Mouse (Mus musculus): ENCODE data around the gene Pld4. TPM values are rescaled to one million over a fixed set of nuclear protein-coding genes. Genes with fewer than 3 reads are reported as not detected.

Gene Pld4
- polyA plus RNA-seq, 1 experiment from 2014 or later, result 15.0 TPM

GRCm38 (mm10) chr12:112744891-112745580, 15.4 kb upstream of the Pld4 start:
- Histone ChIP-seq H3K9ac (ENCODE audit: low read length) (no peak overlapping the region), H3K9me3 (ENCODE audit: control insufficient read depth, low read length) (no peaks in the 10 kb centered on the region), H3K4me1 (replicated peaks; ENCODE audit: control insufficient read depth, insufficient read depth, low read length) (peaks cover 5% of the 10 kb centered on the region; the same call in 1 of the 2 replicates), H3K27me3 (ENCODE audit: control insufficient read depth, insufficient read depth, low read depth, low read length) (no peaks in the 10 kb centered on the region), H3K4me2 (ENCODE audit: low read depth, low read length) (no peak overlapping the region), H3K36me3 (ENCODE audit: control insufficient read depth, insufficient read depth, low read length) (no peaks in the 10 kb centered on the region; the same call in none of the 2 replicates), H3K4me3 (ENCODE audit: low read length) (no peak overlapping the region), H3K27ac (ENCODE audit: low read length) (no peak overlapping the region)
- no peak for ATAC-seq (ENCODE audit: low read depth)
- 76% methylated on average over 10 of the region's 10 CpGs for WGBS

DNA sequence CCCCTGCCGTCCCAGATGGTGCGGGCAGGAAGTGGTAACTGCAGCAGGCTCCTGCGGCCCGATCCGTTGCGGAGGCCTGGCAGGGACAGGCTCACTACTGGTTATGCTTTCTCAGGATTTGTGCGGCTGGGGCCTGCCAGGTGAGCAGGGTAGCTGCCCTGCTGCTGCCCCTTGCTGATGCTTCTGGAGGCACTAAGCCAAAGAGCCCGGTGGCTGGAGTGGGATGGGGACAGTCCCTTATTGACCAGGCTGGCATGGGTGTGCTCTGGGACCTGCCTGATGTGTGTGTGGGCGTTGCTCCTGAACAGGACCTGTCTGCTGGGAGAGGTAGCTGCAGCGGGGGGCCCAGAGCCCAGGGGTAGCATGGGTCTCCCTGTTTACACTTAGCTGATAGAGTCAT, 14.7 kb upstream of the Pld4 start:
- H3K4me2 ChIP-seq (ENCODE audit: low read depth, low read length), result no peak overlapping the region
- no peak for ATAC-seq (ENCODE audit: low read depth)
- WGBS, result 81% methylated on average over 10 of the region's 10 CpGs
- H3K4me1 ChIP-seq (replicated peaks; ENCODE audit: control insufficient read depth, insufficient read depth, low read length), result peaks cover 5% of the 10 kb centered on the region; the same call in 1 of the 2 replicates
- H3K9ac ChIP-seq (ENCODE audit: low read length), result no peak overlapping the region
- H3K4me3 ChIP-seq (ENCODE audit: low read length), result no peak overlapping the region
- H3K36me3 ChIP-seq (ENCODE audit: control insufficient read depth, insufficient read depth, low read length), result no peaks in the 10 kb centered on the region; the same call in 1 of the 2 replicates
- no peak overlapping the region for H3K27ac ChIP-seq (ENCODE audit: low read length)
- no peaks in the 10 kb centered on the region for H3K9me3 ChIP-seq (ENCODE audit: control insufficient read depth, low read length)
- H3K27me3 ChIP-seq (ENCODE audit: control insufficient read depth, insufficient read depth, low read depth, low read length), result no peaks in the 10 kb centered on the region

DNA sequence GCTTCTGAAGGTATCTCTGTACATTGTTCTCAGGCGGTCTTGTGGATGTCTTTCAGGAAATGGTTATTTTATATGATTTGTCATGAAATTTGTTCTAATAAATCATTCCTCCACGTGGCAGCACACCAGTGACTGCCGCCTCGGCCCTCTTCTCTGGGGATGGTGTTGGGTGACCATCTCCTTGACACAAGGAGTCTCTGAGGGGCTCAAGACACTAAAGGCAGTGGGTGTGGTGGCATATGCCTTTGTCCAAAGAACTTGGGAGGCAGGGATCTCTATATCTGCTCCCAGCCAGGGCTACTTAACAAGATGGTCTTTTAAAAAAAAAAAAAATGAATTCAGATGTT, 14.0 kb upstream of the Pld4 start:
- no peak overlapping the region for H3K4me2 ChIP-seq (ENCODE audit: low read depth, low read length)
- no peak overlapping the region for H3K9ac ChIP-seq (ENCODE audit: low read length)
- ATAC-seq (ENCODE audit: low read depth), result no peak
- no peaks in the 10 kb centered on the region for H3K36me3 ChIP-seq (ENCODE audit: control insufficient read depth, insufficient read depth, low read length)
- peaks cover 5% of the 10 kb centered on the region; the same call in 1 of the 2 replicates for H3K4me1 ChIP-seq (replicated peaks; ENCODE audit: control insufficient read depth, insufficient read depth, low read length)
- H3K9me3 ChIP-seq (ENCODE audit: control insufficient read depth, low read length), result no peaks in the 10 kb centered on the region
- H3K4me3 ChIP-seq (ENCODE audit: low read length), result no peak overlapping the region
- 73% methylated on average over 4 of the region's 4 CpGs for WGBS
- no peaks in the 10 kb centered on the region for H3K27me3 ChIP-seq (ENCODE audit: control insufficient read depth, insufficient read depth, low read depth, low read length)
- H3K27ac ChIP-seq (ENCODE audit: low read length), result no peak overlapping the region

GRCm38 (mm10) chr12:112746808-112747605, 13.4 kb upstream of the Pld4 start:
- Histone ChIP-seq H3K4me1 (replicated peaks; ENCODE audit: control insufficient read depth, insufficient read depth, low read length) (peaks cover 5% of the 10 kb centered on the region; the same call in 1 of the 2 replicates), H3K4me3 (ENCODE audit: low read length) (no peak overlapping the region), H3K9ac (ENCODE audit: low read length) (peak overlapping the region; percentile 0; the same call in 1 of the 2 replicates), H3K27ac (ENCODE audit: low read length) (0 out of 2 replicates have a peak overlapping the region, but pooled peaks have one; percentile 15), H3K4me2 (ENCODE audit: low read depth, low read length) (no peak overlapping the region), H3K9me3 (ENCODE audit: control insufficient read depth, low read length) (no peaks in the 10 kb centered on the region), H3K36me3 (ENCODE audit: control insufficient read depth, insufficient read depth, low read length) (no peaks in the 10 kb centered on the region), H3K27me3 (ENCODE audit: control insufficient read depth, insufficient read depth, low read depth, low read length) (no peaks in the 10 kb centered on the region)
- ATAC-seq (ENCODE audit: low read depth), result peak; percentile 47
- WGBS, result 23% methylated on average over 10 of the region's 10 CpGs

DNA sequence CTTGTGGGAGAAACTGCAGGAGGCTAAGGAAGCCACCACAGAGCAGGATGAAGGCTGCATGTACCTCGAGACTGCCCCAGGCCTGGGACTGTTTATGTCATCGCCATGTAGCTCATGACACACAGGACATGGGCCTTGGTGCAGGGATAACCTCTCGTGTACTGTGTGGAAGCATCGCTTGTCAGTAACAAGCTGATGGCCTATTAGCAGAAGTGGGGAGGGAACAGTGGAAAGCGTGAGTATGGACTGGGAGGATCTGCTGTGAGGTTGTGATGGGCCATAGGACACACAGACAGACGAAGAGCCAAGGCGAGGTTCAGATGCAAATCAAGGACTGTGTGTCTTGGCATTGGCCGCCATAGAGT, 12.9 kb upstream of the Pld4 start:
- H3K36me3 ChIP-seq (ENCODE audit: control insufficient read depth, insufficient read depth, low read length), result no peaks in the 10 kb centered on the region
- no peak overlapping the region for H3K4me3 ChIP-seq (ENCODE audit: low read length)
- H3K4me1 ChIP-seq (replicated peaks; ENCODE audit: control insufficient read depth, insufficient read depth, low read length), result peaks cover 5% of the 10 kb centered on the region; the same call in 1 of the 2 replicates
- no peak overlapping the region for H3K4me2 ChIP-seq (ENCODE audit: low read depth, low read length)
- ATAC-seq (ENCODE audit: low read depth), result no peak
- H3K27me3 ChIP-seq (ENCODE audit: control insufficient read depth, insufficient read depth, low read depth, low read length), result no peaks in the 10 kb centered on the region
- H3K27ac ChIP-seq (ENCODE audit: low read length), result no peak overlapping the region
- H3K9ac ChIP-seq (ENCODE audit: low read length), result no peak overlapping the region
- H3K9me3 ChIP-seq (ENCODE audit: control insufficient read depth, low read length), result no peaks in the 10 kb centered on the region
- 78% methylated on average over 8 of the region's 8 CpGs for WGBS

DNA sequence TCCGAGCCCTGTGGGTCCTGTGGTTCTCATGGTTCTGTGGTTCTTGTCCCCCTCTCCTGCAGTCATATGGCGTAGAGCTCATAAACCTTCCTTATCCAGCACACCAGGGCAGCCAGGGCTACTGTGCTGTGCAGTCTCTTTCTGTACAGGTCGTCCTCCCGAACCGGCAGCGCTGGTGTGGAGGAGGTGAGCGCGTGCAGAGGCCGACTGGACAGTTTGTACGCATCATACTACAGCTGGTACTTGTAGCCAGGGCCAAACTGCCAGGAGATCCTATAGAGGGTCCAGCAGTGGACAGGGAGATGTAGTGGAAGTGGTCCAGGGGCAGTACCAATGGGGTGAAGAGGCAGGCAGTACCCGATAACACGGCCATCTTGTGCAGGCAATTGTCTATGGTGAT, 9.5 kb upstream of the Pld4 start:
- 77% methylated on average over 12 of the region's 12 CpGs for WGBS

DNA sequence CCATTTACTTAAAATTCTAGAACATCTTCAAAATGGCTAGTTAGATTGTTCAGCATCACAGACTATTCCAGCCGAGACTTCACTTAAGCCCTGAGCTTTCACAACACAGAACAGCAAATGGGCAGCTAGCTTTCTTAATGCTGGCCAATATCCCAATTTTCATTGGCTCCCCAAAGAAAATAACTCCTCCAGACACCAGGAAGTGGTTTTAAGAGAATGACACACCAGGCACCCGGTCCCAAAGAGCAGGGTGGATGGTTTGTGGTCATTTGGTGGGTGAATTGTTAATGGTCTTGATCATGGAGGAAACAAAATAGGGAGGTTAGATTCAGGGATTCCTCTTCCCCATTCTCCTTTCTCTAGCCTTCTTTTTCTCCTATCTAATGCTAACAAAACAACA, 8.1 kb upstream of the Pld4 start:
- Histone ChIP-seq H3K9me3 (ENCODE audit: control insufficient read depth, low read length) (no peaks in the 10 kb centered on the region), H3K4me1 (replicated peaks; ENCODE audit: control insufficient read depth, insufficient read depth, low read length) (no peaks in the 10 kb centered on the region), H3K36me3 (ENCODE audit: control insufficient read depth, insufficient read depth, low read length) (no peaks in the 10 kb centered on the region), H3K9ac (ENCODE audit: low read length) (no peak overlapping the region), H3K27ac (ENCODE audit: low read length) (no peak overlapping the region), H3K27me3 (ENCODE audit: control insufficient read depth, insufficient read depth, low read depth, low read length) (no peaks in the 10 kb centered on the region), H3K4me2 (ENCODE audit: low read depth, low read length) (no peak overlapping the region), H3K4me3 (ENCODE audit: low read length) (no peak overlapping the region)
- no peak for ATAC-seq (ENCODE audit: low read depth)
- WGBS, result 50% methylated on average over 2 of the region's 2 CpGs

More for the DNA sequence above, 9.5 kb upstream of the Pld4 start:
- no peak overlapping the region for H3K9ac ChIP-seq (ENCODE audit: low read length)
- no peaks in the 10 kb centered on the region for H3K9me3 ChIP-seq (ENCODE audit: control insufficient read depth, low read length)
- H3K36me3 ChIP-seq (ENCODE audit: control insufficient read depth, insufficient read depth, low read length), result no peaks in the 10 kb centered on the region
- no peak overlapping the region for H3K4me2 ChIP-seq (ENCODE audit: low read depth, low read length)
- H3K27ac ChIP-seq (ENCODE audit: low read length), result no peak overlapping the region
- H3K27me3 ChIP-seq (ENCODE audit: control insufficient read depth, insufficient read depth, low read depth, low read length), result no peaks in the 10 kb centered on the region
- no peaks in the 10 kb centered on the region for H3K4me1 ChIP-seq (replicated peaks; ENCODE audit: control insufficient read depth, insufficient read depth, low read length)
- ATAC-seq (ENCODE audit: low read depth), result no peak
- no peak overlapping the region for H3K4me3 ChIP-seq (ENCODE audit: low read length)

- no peak for ATAC-seq (ENCODE audit: low read depth)
- H3K9me3 ChIP-seq (ENCODE audit: control insufficient read depth, low read length), result no peaks in the 10 kb centered on the region
- no peak overlapping the region for H3K4me2 ChIP-seq (ENCODE audit: low read depth, low read length)
- no peak overlapping the region for H3K4me3 ChIP-seq (ENCODE audit: low read length)
- H3K4me1 ChIP-seq (replicated peaks; ENCODE audit: control insufficient read depth, insufficient read depth, low read length), result no peaks in the 10 kb centered on the region
- no peak overlapping the region for H3K27ac ChIP-seq (ENCODE audit: low read length)
- WGBS, result 59% methylated on average over 4 of the region's 4 CpGs
- H3K27me3 ChIP-seq (ENCODE audit: control insufficient read depth, insufficient read depth, low read depth, low read length), result no peaks in the 10 kb centered on the region
- no peak overlapping the region for H3K9ac ChIP-seq (ENCODE audit: low read length)
- no peaks in the 10 kb centered on the region for H3K36me3 ChIP-seq (ENCODE audit: control insufficient read depth, insufficient read depth, low read length)
Observed at GRCm38 (mm10) chr12:112755900-112756299, 4.6 kb upstream of the Pld4 start.

GRCm38 (mm10) chr12:112757896-112758295, 2.6 kb upstream of the Pld4 start:
- H3K4me3 ChIP-seq (ENCODE audit: low read length), result no peak overlapping the region
- no peak for ATAC-seq (ENCODE audit: low read depth)
- H3K4me1 ChIP-seq (replicated peaks; ENCODE audit: control insufficient read depth, insufficient read depth, low read length), result no peaks in the 10 kb centered on the region
- H3K4me2 ChIP-seq (ENCODE audit: low read depth, low read length), result no peak overlapping the region
- H3K27me3 ChIP-seq (ENCODE audit: control insufficient read depth, insufficient read depth, low read depth, low read length), result no peaks in the 10 kb centered on the region
- no peaks in the 10 kb centered on the region for H3K9me3 ChIP-seq (ENCODE audit: control insufficient read depth, low read length)
- H3K36me3 ChIP-seq (ENCODE audit: control insufficient read depth, insufficient read depth, low read length), result no peaks in the 10 kb centered on the region
- 83% methylated on average over 5 of the region's 5 CpGs for WGBS
- no peak overlapping the region for H3K9ac ChIP-seq (ENCODE audit: low read length)
- no peak overlapping the region for H3K27ac ChIP-seq (ENCODE audit: low read length)
